Mouse (Mus musculus): Measurements from ENCODE around the gene Cldn12.

Cldn12 gene

GRCm38 (mm10) chr5:5514196-5515076, at the start of gene Cldn12:
Cldn12 (minus strand) TSS chr5:5514958.
- peak; percentile 97 for DNase-seq (ENCODE audit: low spot score)

GRCm38 (mm10) chr5:5562435-5562834, 47.7 kb upstream of the Cldn12 start:
- DNase-seq (ENCODE audit: low spot score), result no peak

- DNase-seq (ENCODE audit: low spot score), result no peak
Measured at GRCm38 (mm10) chr5:5561041-5561706, 46.4 kb upstream of the Cldn12 start.

DNA sequence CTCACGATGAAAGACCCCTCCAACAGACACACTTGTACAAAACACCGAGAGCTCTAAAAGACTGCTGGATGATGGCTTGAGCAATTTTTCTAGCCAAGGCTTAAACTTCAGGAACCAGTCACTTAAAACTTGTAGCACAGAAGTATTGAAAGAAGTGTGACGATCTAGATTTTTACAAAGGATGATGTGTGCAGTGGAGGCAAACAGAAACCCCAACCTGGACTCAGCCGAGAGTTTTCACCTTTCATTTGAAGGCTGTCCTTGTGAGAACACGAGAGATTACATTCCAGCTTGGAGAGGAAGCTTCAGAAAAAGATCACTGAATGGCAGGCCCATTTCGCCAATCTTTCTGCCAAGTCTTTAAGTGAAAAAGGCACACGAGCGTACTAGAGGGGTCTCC, 45.0 kb upstream of the Cldn12 start:
- DNase-seq (ENCODE audit: low spot score), result no peak

DNA sequence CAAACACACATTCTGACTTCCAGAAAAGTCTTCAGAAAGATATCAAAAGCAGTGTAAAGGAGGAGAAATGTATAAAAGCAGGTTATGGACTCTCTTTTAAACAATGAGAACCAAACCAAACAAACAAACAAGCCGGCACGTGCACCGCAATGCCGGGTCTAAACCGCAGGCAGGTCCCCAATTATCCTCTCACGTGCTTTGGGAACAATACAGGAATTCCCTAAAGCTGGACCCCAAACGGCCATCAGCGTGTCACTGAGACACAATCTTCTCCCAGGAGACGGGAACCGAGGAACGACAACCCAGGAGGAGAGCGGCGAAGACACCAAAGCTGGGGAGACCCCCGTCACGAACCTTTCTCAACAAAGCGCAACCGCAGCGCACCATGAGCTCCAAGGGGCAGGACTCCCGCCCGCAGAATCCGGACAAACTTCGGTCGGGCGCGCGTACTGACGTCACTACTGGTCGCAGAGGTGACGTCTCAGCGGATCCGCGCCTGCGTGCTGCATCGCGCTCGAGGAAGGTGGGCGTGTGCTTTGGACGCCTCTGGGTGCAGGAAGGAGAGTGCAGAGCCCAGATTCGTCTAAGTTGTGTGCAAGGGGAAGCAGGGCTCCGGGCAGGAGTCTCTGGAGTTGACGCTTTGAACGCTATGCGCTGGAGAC, 44.5 kb upstream of the Cldn12 start, which contains the start of gene Gtpbp10:
Gene Gtpbp10, minus strand, starts transcription at position 460 of the 662 bp plus-strand sequence.
- DNase-seq (ENCODE audit: low spot score), result peak; percentile 96

GRCm38 (mm10) chr5:5551110-5551509, 36.4 kb upstream of the Cldn12 start:
- DNase-seq (ENCODE audit: low spot score), result no peak

DNA sequence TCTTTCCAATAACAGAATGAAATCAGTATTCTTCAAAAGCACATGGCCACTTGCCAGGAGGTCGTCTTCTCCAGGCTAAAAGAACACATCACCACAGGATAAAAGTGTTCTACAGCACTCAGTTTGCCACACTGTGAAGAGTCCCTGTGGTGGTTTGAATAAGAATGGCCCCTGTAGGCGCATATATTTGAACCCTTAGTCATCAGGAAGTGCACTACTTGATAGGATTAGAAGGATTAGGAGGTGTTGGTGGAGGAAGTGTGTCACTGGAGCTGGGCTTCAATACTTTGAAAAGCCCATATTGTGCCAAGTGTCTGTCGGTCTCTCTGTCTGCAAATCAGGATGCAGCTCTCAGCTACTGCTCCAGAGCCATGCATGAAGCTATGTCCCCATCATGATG, 25.6 kb upstream of the Cldn12 start:
- DNase-seq (ENCODE audit: low spot score), result no peak

GRCm38 (mm10) chr5:5539771-5540170, 25.0 kb upstream of the Cldn12 start:
- no peak for DNase-seq (ENCODE audit: low spot score)

GRCm38 (mm10) chr5:5536131-5536530, 21.4 kb upstream of the Cldn12 start:
- no peak for DNase-seq (ENCODE audit: low spot score)

- no peak for DNase-seq (ENCODE audit: low spot score)
Measured at GRCm38 (mm10) chr5:5533656-5534420, 19.1 kb upstream of the Cldn12 start.

GRCm38 (mm10) chr5:5515411-5515810, 653 bp upstream of the Cldn12 start:
- DNase-seq (ENCODE audit: low spot score), result no peak

DNA sequence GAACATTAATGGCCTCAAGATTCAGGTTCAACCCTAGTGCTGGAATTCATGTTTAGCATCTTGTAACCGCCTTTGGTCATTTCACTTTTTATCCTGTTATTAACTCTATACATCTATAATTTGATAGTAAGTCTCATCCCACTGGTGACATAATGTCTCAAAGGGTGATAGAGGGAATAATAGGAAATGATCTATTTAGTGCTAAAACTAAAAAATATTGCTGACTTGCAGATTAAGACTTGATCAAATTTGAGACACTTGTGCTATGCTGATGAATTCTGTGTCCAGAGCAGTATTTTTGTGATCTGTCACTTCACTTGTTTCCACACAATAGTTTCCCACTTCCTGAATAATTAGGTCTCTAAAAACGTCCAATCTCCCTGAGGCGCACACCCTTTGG, 3.4 kb downstream of the Cldn12 start:
- no peak for DNase-seq (ENCODE audit: low spot score)

DNA sequence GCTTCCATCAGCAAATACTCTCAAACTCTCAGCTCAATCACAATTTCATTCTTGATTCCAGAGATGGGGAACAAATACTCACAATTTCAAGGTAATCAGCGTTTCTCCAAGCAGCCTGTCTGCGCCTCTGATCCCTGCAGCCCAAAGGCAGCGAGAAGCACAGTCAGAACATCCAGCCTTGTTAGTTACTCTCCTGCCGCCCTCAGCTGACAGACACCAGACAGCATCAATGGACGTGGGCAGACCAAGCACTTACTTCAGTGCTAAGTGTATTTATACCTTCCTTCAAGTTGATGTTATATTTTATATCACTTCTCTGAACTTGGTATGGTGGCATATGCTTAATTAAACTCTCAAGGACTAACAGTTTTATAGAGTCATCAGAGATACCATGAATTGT, 3.8 kb downstream of the Cldn12 start:
- DNase-seq (ENCODE audit: low spot score), result no peak

- DNase-seq (ENCODE audit: low spot score), result no peak
Measured at GRCm38 (mm10) chr5:5510304-5510887, 4.4 kb downstream of the Cldn12 start.

- no peak for DNase-seq (ENCODE audit: low spot score)
Measured at GRCm38 (mm10) chr5:5508231-5508630, 6.5 kb downstream of the Cldn12 start.

DNA sequence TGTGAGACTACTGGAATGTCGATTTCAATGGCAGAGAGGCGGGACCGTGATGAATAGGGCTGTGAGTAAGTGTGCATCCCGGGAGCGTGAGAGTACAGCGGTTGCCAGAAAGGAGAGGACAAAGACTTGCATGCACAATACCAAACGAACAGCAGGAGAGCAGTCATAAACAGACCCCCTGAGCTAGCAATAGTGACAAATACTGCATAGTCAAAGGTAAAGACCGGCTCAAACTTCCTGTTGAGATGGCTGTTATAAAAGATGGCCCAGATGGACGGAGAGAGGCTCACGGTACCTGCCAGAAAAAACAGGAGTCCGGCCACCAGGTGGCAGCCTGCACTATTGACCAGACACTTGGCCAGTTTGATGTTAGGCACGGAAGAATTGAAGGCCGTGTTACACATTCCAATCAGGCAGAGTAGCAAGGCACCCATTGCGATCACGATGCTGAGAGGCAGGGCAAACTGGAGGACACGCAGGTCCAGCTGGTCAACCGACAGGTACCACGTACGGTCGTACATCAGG, 7.0 kb downstream of the Cldn12 start:
- peak; percentile 82 for DNase-seq (ENCODE audit: low spot score)

DNA sequence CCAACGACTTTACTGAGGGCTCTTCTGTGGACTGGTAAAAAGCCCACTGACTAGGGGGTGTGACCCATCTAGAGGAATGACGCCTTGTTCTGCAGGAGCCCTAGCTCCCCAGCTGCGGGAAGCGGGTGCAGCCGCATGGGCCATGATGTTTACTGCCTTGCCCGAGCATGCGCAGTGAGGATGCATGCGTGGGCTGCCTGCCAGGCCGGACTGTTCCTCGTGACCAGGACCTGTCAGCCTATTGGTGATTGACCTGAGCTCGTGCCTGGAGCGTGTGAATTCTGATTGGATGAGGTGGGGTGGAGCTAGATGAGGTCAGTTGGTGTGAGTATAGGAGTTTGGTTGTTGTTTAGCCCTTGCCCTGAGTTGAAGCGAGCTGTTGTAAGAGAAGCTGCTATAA, 10.3 kb downstream of the Cldn12 start:
- DNase-seq (ENCODE audit: low spot score), result no peak

DNA sequence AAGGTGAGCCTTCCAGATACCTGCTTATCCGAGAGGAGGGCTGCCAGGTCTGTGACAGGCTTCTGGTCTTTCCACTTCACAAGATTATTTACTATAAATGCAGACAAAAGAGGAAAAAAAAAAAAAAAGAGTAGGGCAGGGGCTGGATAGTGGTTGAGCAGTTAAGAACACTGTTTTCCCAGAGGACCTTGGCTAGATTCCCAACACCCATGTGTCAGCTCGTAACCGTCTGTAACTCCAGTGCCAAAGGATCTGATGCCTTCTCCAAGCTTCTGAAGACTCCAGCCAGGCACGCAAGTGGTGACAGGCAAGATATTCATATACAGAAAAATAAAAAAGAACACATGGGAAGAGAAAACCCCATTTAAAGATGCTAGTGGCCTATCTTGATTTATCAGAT, 11.4 kb downstream of the Cldn12 start:
- no peak for DNase-seq (ENCODE audit: low spot score)

GRCm38 (mm10) chr5:5501583-5501982, 13.2 kb downstream of the Cldn12 start:
- DNase-seq (ENCODE audit: low spot score), result no peak

- DNase-seq (ENCODE audit: low spot score), result no peak
Measured at GRCm38 (mm10) chr5:5496393-5496792, 18.4 kb downstream of the Cldn12 start.

DNA sequence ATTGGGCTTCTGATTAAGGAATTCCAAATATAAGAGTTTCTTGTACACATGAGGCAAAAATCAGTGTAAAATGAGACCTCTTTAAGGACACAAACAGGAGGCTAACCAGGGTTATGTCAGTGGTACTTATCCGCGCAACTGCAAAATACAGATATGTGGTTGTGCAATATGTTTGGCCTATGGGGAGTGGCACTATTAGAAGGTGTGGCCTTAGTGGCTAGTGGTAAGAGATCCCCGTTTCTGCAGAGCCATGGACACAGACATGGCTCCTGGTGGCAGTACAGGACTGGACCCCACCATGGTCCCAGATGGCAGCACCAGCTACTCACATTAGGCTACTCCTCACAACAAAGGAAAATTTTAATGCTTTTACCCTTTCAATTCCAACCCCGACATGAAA, 19.7 kb downstream of the Cldn12 start:
- DNase-seq (ENCODE audit: low spot score), result no peak
